Mouse (Mus musculus) B cell, adult 67 days (primary cell): Measurements from ENCODE around the gene Arl4d. TPM values are rescaled to one million over a fixed set of nuclear protein-coding genes. Genes with fewer than 3 reads are reported as not detected.

Experiments used
- total RNA-seq, 2 experiments: library from RNA; stranded (reverse); gene quantifications; 4 replicates each; pipeline ENCODE4 v1.2.4; 2023

The Arl4d gene
- total RNA-seq = 1 to 10 TPM; 2.2 to 4.6 TPM

GRCm38 (mm10) chr11:101664825-101665635 lies at the start of gene Arl4d:
Arl4d (plus strand) TSS chr11:101665541.

GRCm38 (mm10) chr11:101626995-101627856 lies 38.1 kb upstream of the Arl4d start, which contains the start of gene Rdm1:
Rdm1 (plus strand) TSS chr11:101627195.

Other genes starting within 250 kb of the Arl4d start
- 10 to 100 TPM; 30.7 to 36.3 TPM for gene Aarsd1, start 247.9 kb upstream of the Arl4d start, total RNA-seq
- gene Gm27029, start 240.7 kb upstream of the Arl4d start, total RNA-seq = 1 to 10 TPM in 1 of 2 experiments, not detected in 1; 2.8 TPM
- 10 to 100 TPM; 22.5 to 22.6 TPM for gene Rundc1, start 240.5 kb upstream of the Arl4d start, total RNA-seq
- gene Ptges3l, start 240.2 kb upstream of the Arl4d start, total RNA-seq = 1 to 10 TPM; 1.9 to 2.6 TPM
- 100 to 1,000 TPM; 111 to 123 TPM for gene Rpl27, start 223.2 kb upstream of the Arl4d start, total RNA-seq
- 10 to 100 TPM; 72.3 to 76.1 TPM for gene Ifi35, start 217.1 kb upstream of the Arl4d start, total RNA-seq
- gene Rnd2, start 200.5 kb upstream of the Arl4d start, total RNA-seq = under 1 TPM in 1 of 2 experiments, not detected in 1; 0.52 TPM
- gene Vat1, start 199.3 kb upstream of the Arl4d start, total RNA-seq = 10 to 100 TPM; 18.7 to 19.2 TPM
- gene Brca1, start 113.6 kb upstream of the Arl4d start, total RNA-seq = 1 to 10 TPM; 8.8 to 9.8 TPM
- 100 to 1,000 TPM; 128 to 161 TPM for gene Nbr1, start 113.4 kb upstream of the Arl4d start, total RNA-seq
- 10 to 100 TPM in 1 of 2 experiments, 1 to 10 TPM in 1; 9.5 to 13.6 TPM for gene Tmem106a, start 83.3 kb upstream of the Arl4d start, total RNA-seq
- not detected for gene Gm11634, start 66.3 kb upstream of the Arl4d start, total RNA-seq
- gene Rdm1, start 38.3 kb upstream of the Arl4d start, total RNA-seq = 10 to 100 TPM; 57.8 to 65.9 TPM
- 10 to 100 TPM; 79.1 to 84.1 TPM for gene Dhx8, start 67.4 kb downstream of the Arl4d start, total RNA-seq
- not detected for gene Etv4, start 119.8 kb downstream of the Arl4d start, total RNA-seq
- gene Meox1, start 228.8 kb downstream of the Arl4d start, total RNA-seq = under 1 TPM; 0.41 to 0.65 TPM